Mouse (Mus musculus): ENCODE results near the gene Cend1. TPM values are rescaled to one million over a fixed set of nuclear protein-coding genes. Genes with fewer than 3 reads are reported as not detected.

Cend1 gene
- polyA plus RNA-seq, 1 experiment from 2014 or later, result 2.7 TPM

GRCm38 (mm10) chr7:141443828-141444237 lies 14.5 kb upstream of the Cend1 start, which contains the start of gene Pidd1:
Pidd1 (minus strand) TSS chr7:141444025.
- H3K4me2 ChIP-seq (ENCODE audit: low read depth, severe bottlenecking), result peak within 1 kb of the TSS; percentile 79
- DNase-seq (ENCODE audit: low spot score) (peak; percentile 83), ATAC-seq (ENCODE audit: insufficient number of reproducible peaks, low FRiP score, low TSS enrichment, low read depth) (peak; percentile 49; the same call in 1 of the 2 replicates)
- H3K9ac ChIP-seq (ENCODE audit: low read length), result peak within 1 kb of the TSS; percentile 75
- no peaks in the 10 kb centered on the region for H3K27me3 ChIP-seq (ENCODE audit: control insufficient read depth, insufficient read depth, low read length)
- H3K4me1 ChIP-seq (ENCODE audit: control insufficient read depth, insufficient read depth, low read length), result peaks cover 26% of the 10 kb centered on the region
- under 1% methylated on average over 25 of the region's 25 CpGs for WGBS
- no peaks in the 10 kb centered on the region for H3K9me3 ChIP-seq (ENCODE audit: control insufficient read depth, low read length)
- H3K36me3 ChIP-seq (ENCODE audit: control insufficient read depth, insufficient read depth, low read length), result peaks cover 16% of the 10 kb centered on the region
- peak within 1 kb of the TSS; percentile 37 for H3K4me3 ChIP-seq (ENCODE audit: low read depth, low read length)
- H3K27ac ChIP-seq (replicated peaks; ENCODE audit: low read depth, low read length), result peak within 1 kb of the TSS; percentile 39; the same call in 1 of the 2 replicates

DNA sequence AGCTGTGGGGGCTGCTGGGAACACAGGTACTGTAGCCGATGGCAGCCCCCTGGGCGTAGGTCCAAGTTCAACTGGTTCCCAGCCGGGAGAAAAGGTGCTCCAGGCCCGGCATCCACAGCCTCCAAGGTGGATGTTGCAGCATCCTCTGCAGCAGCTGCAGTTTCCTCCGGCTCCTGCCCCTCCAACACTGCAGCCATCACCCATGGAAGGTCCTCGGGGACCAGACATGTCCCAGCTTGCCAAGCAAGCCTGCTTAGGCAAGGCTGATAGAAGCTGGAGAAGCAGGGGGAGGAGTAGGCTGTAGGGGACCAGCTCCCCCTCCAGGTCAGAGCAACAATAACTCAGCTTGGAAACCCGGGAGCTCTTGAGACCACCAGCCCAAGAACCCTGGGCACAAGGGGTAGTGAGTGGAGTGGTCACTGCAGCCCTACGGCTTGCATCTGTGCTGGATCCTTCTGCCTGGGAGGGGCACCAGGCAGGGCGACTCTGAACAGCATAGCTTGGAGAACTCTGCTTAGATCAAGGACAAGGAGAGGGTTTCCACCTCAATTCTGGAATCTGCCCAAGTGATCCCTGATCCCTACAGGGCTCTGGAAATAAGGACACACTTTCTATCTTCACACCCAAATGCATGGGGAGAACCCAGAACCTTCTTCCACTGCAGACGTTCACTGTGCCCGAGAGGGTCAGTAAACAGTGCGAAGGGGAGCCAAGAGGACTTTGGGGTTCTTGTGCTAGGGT lies 14.0 kb upstream of the Cend1 start:
- WGBS, result 22% methylated on average over 12 of the region's 12 CpGs
- H3K4me1 ChIP-seq (ENCODE audit: control insufficient read depth, insufficient read depth, low read length), result peaks cover 20% of the 10 kb centered on the region
- H3K9me3 ChIP-seq (ENCODE audit: control insufficient read depth, low read length), result no peaks in the 10 kb centered on the region
- H3K4me2 ChIP-seq (ENCODE audit: low read depth, severe bottlenecking), result peak overlapping the region; percentile 79
- ATAC-seq (ENCODE audit: insufficient number of reproducible peaks, low FRiP score, low TSS enrichment, low read depth) (no peak), DNase-seq (ENCODE audit: low spot score) (peak; percentile 61)
- peak overlapping the region; percentile 39; the same call in 1 of the 2 replicates for H3K27ac ChIP-seq (replicated peaks; ENCODE audit: low read depth, low read length)
- peak overlapping the region; percentile 75 for H3K9ac ChIP-seq (ENCODE audit: low read length)
- peak overlapping the region; percentile 37 for H3K4me3 ChIP-seq (ENCODE audit: low read depth, low read length)
- peaks cover 20% of the 10 kb centered on the region for H3K36me3 ChIP-seq (ENCODE audit: control insufficient read depth, insufficient read depth, low read length)
- no peaks in the 10 kb centered on the region for H3K27me3 ChIP-seq (ENCODE audit: control insufficient read depth, insufficient read depth, low read length)

- no peak for DNase-seq (ENCODE audit: low spot score)
- Histone ChIP-seq H3K9ac (ENCODE audit: low read length) (0 out of 2 replicates have a peak overlapping the region, but pooled peaks have one; percentile 4), H3K36me3 (ENCODE audit: control insufficient read depth, insufficient read depth, low read length) (peaks cover 20% of the 10 kb centered on the region), H3K27me3 (ENCODE audit: control insufficient read depth, insufficient read depth, low read length) (no peaks in the 10 kb centered on the region), H3K27ac (replicated peaks; ENCODE audit: low read depth, low read length) (no peak overlapping the region), H3K4me3 (ENCODE audit: low read depth, low read length) (no peak overlapping the region), H3K4me1 (ENCODE audit: control insufficient read depth, insufficient read depth, low read length) (peaks cover 19% of the 10 kb centered on the region), H3K9me3 (ENCODE audit: control insufficient read depth, low read length) (no peaks in the 10 kb centered on the region), H3K4me2 (ENCODE audit: low read depth, severe bottlenecking) (peak overlapping the region; percentile 79)
- 87% methylated on average over 13 of the region's 13 CpGs for WGBS
- no peak for ATAC-seq (ENCODE audit: insufficient number of reproducible peaks, low FRiP score, low TSS enrichment, low read depth)
These were observed 12.9 kb upstream of the Cend1 start for GRCm38 (mm10) chr7:141442199-141442598.

- Histone ChIP-seq H3K9ac (ENCODE audit: low read length) (no peak overlapping the region), H3K36me3 (ENCODE audit: control insufficient read depth, insufficient read depth, low read length) (peaks cover 20% of the 10 kb centered on the region), H3K27ac (replicated peaks; ENCODE audit: low read depth, low read length) (no peak overlapping the region), H3K4me1 (ENCODE audit: control insufficient read depth, insufficient read depth, low read length) (peaks cover 21% of the 10 kb centered on the region), H3K27me3 (ENCODE audit: control insufficient read depth, insufficient read depth, low read length) (no peaks in the 10 kb centered on the region), H3K4me3 (ENCODE audit: low read depth, low read length) (no peak overlapping the region), H3K9me3 (ENCODE audit: control insufficient read depth, low read length) (no peaks in the 10 kb centered on the region), H3K4me2 (ENCODE audit: low read depth, severe bottlenecking) (no peak overlapping the region; the same call in 1 of the 2 replicates)
- ATAC-seq (ENCODE audit: insufficient number of reproducible peaks, low FRiP score, low TSS enrichment, low read depth) (no peak), DNase-seq (ENCODE audit: low spot score) (no peak)
- WGBS, result 94% methylated on average over 9 of the region's 9 CpGs
These were observed 12.2 kb upstream of the Cend1 start for GRCm38 (mm10) chr7:141441460-141441859.

DNA sequence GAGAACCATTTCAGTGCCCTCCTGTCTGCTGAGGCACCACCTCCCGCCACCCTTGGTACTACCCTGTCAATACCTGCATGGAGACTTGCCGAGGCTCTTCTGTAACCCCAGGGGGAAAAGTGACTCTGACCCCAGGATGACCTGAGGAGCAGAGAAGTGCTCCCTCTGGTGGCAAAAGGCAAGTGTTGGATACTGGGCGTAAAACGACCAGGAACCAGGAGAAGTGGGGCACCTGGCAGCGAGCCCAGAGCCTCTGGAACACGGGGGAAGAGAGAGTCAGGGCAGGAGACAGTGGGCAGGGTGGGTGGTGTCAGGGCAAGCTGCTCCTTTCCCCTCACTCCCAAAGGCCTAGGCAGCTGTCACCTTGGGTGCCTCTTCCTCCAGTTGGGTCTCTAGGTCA lies 11.3 kb upstream of the Cend1 start:
- peaks cover 20% of the 10 kb centered on the region for H3K36me3 ChIP-seq (ENCODE audit: control insufficient read depth, insufficient read depth, low read length)
- no peak for ATAC-seq (ENCODE audit: insufficient number of reproducible peaks, low FRiP score, low TSS enrichment, low read depth)

GRCm38 (mm10) chr7:141439811-141440210 lies 10.5 kb upstream of the Cend1 start:
- H3K27me3 ChIP-seq (ENCODE audit: control insufficient read depth, insufficient read depth, low read length), result no peaks in the 10 kb centered on the region
- 95% methylated on average over 11 of the region's 11 CpGs for WGBS
- DNase-seq (ENCODE audit: low spot score) (no peak), ATAC-seq (ENCODE audit: insufficient number of reproducible peaks, low FRiP score, low TSS enrichment, low read depth) (no peak)
- H3K4me1 ChIP-seq (ENCODE audit: control insufficient read depth, insufficient read depth, low read length), result peaks cover 23% of the 10 kb centered on the region
- no peaks in the 10 kb centered on the region for H3K9me3 ChIP-seq (ENCODE audit: control insufficient read depth, low read length)
- no peak overlapping the region for H3K4me3 ChIP-seq (ENCODE audit: low read depth, low read length)
- H3K9ac ChIP-seq (ENCODE audit: low read length), result no peak overlapping the region
- H3K4me2 ChIP-seq (ENCODE audit: low read depth, severe bottlenecking), result no peak overlapping the region
- H3K27ac ChIP-seq (replicated peaks; ENCODE audit: low read depth, low read length), result no peak overlapping the region
- H3K36me3 ChIP-seq (ENCODE audit: control insufficient read depth, insufficient read depth, low read length), result peaks cover 20% of the 10 kb centered on the region

More for the DNA sequence above, 11.3 kb upstream of the Cend1 start:
- WGBS, result 36% methylated on average over 6 of the region's 6 CpGs
- Histone ChIP-seq H3K27ac (replicated peaks; ENCODE audit: low read depth, low read length) (no peak overlapping the region), H3K27me3 (ENCODE audit: control insufficient read depth, insufficient read depth, low read length) (no peaks in the 10 kb centered on the region), H3K4me3 (ENCODE audit: low read depth, low read length) (no peak overlapping the region), H3K4me1 (ENCODE audit: control insufficient read depth, insufficient read depth, low read length) (peaks cover 21% of the 10 kb centered on the region), H3K9ac (ENCODE audit: low read length) (no peak overlapping the region), H3K9me3 (ENCODE audit: control insufficient read depth, low read length) (no peaks in the 10 kb centered on the region), H3K4me2 (ENCODE audit: low read depth, severe bottlenecking) (no peak overlapping the region)
- DNase-seq (ENCODE audit: low spot score), result peak; percentile 51

- no peak overlapping the region for H3K9ac ChIP-seq (ENCODE audit: low read length)
- WGBS, result 96% methylated on average over 10 of the region's 10 CpGs
- no peak for ATAC-seq (ENCODE audit: insufficient number of reproducible peaks, low FRiP score, low TSS enrichment, low read depth)
- H3K4me1 ChIP-seq (ENCODE audit: control insufficient read depth, insufficient read depth, low read length), result peaks cover 29% of the 10 kb centered on the region
- no peak overlapping the region for H3K4me2 ChIP-seq (ENCODE audit: low read depth, severe bottlenecking)
- DNase-seq (ENCODE audit: low spot score), result no peak
- H3K27me3 ChIP-seq (ENCODE audit: control insufficient read depth, insufficient read depth, low read length), result no peaks in the 10 kb centered on the region
- no peak overlapping the region for H3K4me3 ChIP-seq (ENCODE audit: low read depth, low read length)
- peaks cover 20% of the 10 kb centered on the region for H3K36me3 ChIP-seq (ENCODE audit: control insufficient read depth, insufficient read depth, low read length)
- H3K9me3 ChIP-seq (ENCODE audit: control insufficient read depth, low read length), result no peaks in the 10 kb centered on the region
- H3K27ac ChIP-seq (replicated peaks; ENCODE audit: low read depth, low read length), result no peak overlapping the region
These were observed 9.9 kb upstream of the Cend1 start for GRCm38 (mm10) chr7:141439140-141439679.

DNA sequence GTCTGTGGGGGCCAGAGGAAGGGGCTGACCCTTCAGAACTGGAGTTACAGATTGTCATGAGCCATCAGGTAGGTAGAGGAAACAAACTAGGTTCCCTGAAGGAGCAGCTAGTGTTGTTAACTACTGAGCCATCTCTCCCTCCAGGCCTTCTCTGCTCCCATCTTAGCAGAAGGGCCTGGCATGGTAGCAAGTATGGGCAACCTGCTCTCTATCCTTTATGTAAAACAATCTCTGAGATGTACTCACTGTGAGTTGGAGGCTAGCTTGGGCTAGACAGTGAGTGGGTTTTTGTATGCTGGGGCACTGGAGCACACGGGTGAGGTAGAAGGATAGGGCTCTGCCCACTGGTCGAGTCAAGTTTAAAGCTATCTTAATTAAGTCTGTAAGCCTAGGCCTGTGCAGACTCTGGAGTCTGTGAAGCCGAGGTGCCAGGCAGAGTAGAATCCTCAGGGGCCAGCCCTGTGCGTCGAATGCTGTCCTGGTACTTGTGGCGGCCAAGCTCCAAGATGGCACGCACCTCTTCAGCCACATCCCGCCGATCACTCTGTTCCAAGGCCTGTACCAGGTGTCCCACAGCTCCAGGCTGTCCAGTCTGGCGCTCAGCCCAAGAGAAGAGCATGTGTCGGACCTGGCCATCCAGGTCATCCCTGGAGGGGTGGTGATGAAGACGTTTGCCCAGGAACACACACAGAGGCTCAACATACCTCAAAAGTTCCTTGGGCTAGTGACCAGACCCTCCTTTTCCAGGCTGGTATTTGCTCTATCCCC lies 9.1 kb upstream of the Cend1 start:
- H3K4me2 ChIP-seq (ENCODE audit: low read depth, severe bottlenecking), result no peak overlapping the region
- no peak for DNase-seq (ENCODE audit: low spot score)

More for the DNA sequence above, 9.1 kb upstream of the Cend1 start:
- Histone ChIP-seq H3K4me3 (ENCODE audit: low read depth, low read length) (no peak overlapping the region), H3K4me1 (ENCODE audit: control insufficient read depth, insufficient read depth, low read length) (peaks cover 28% of the 10 kb centered on the region), H3K9me3 (ENCODE audit: control insufficient read depth, low read length) (no peaks in the 10 kb centered on the region), H3K27ac (replicated peaks; ENCODE audit: low read depth, low read length) (no peak overlapping the region), H3K9ac (ENCODE audit: low read length) (no peak overlapping the region), H3K27me3 (ENCODE audit: control insufficient read depth, insufficient read depth, low read length) (no peaks in the 10 kb centered on the region), H3K36me3 (ENCODE audit: control insufficient read depth, insufficient read depth, low read length) (peaks cover 20% of the 10 kb centered on the region)
- 94% methylated on average over 12 of the region's 12 CpGs for WGBS
- no peak for ATAC-seq (ENCODE audit: insufficient number of reproducible peaks, low FRiP score, low TSS enrichment, low read depth)
